9 mouse cellular contexts compared by ENCODE assay signal in the genomic region with DNA sequence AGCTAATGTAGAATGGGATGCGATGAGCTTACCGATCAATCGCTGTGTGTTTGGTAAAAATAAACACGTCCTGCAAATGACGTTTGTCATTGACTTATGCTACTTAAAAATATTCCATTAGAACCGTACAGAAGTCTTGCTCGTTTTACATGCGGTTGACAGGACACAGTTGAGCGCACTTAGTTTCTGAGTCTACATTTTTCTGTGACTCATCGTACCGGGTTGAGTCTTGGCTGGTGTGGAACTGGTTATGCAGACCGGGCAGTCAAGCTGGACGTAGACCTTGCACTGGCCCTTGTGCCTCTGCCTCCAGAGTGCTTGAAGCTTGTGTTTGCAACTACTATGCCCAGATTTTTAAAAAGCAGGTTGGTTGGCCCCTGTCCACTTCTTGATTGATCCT. TPM values are rescaled to one million over a fixed set of nuclear protein-coding genes. Genes with fewer than 3 reads are reported as not detected.
DNase-seq lines count a peak whose midpoint lies in the region; ATAC-seq and TF ChIP-seq lines count a peak whose summit lies in the region.
"Had no signal": no experiment of that assay in that cellular context is flagged by ENCODE, and none has a peak within 500 bp of the region (broad histone marks: within the 10 kb centered on the region; RNA-seq: fewer than 3 reads in every experiment).

No protein-coding gene starts in this region.

- H3K36me3 ChIP-seq in liver, adult 2 months (ENCODE audit: control insufficient read depth, insufficient read depth, low read length) = peaks cover 33% of the 10 kb centered on the region
- H3K36me3 ChIP-seq in embryonic facial prominence, embryonic 13.5 days = peaks cover 37% of the 10 kb centered on the region
- H3K36me3 ChIP-seq in intestine, embryonic 15.5 days = peaks cover 23% of the 10 kb centered on the region
- peaks cover 14% of the 10 kb centered on the region for H3K36me3 ChIP-seq in stomach, postnatal 0 days (ENCODE audit: control insufficient read depth, insufficient read depth, low read length)

- H3K9ac ChIP-seq in liver, adult 2 months (ENCODE audit: low read depth, low read length) = peak overlapping the region; percentile 91
- peak overlapping the region; percentile 95 for H3K9ac ChIP-seq in embryonic facial prominence, embryonic 13.5 days
- H3K9ac ChIP-seq in intestine, embryonic 15.5 days = peak overlapping the region; percentile 92
- peak overlapping the region; percentile 93 for H3K9ac ChIP-seq in stomach, postnatal 0 days (ENCODE audit: low read length)

- H3K4me2 ChIP-seq in embryonic facial prominence, embryonic 13.5 days = peak overlapping the region; percentile 80
- H3K4me2 ChIP-seq in intestine, embryonic 15.5 days (replicated peaks) = peak overlapping the region; percentile 71
- peak overlapping the region; percentile 89 for H3K4me2 ChIP-seq in stomach, postnatal 0 days (replicated peaks; ENCODE audit: low read depth)

- no peaks in the 10 kb centered on the region for H3K27me3 ChIP-seq in liver, adult 2 months (ENCODE audit: control insufficient read depth, insufficient read depth, low read length)
- no peaks in the 10 kb centered on the region for H3K27me3 ChIP-seq in embryonic facial prominence, embryonic 13.5 days
- H3K27me3 ChIP-seq in intestine, embryonic 15.5 days (replicated peaks) = no peaks in the 10 kb centered on the region
- no peaks in the 10 kb centered on the region for H3K27me3 ChIP-seq in stomach, postnatal 0 days (ENCODE audit: control insufficient read depth, insufficient read depth, low read length)

- peaks cover 4% of the 10 kb centered on the region for H3K4me1 ChIP-seq in liver, adult 2 months (ENCODE audit: control insufficient read depth, insufficient read depth, low read length)
- peaks cover 29% of the 10 kb centered on the region for H3K4me1 ChIP-seq in embryonic facial prominence, embryonic 13.5 days
- H3K4me1 ChIP-seq in intestine, embryonic 15.5 days (replicated peaks) = peaks cover 10% of the 10 kb centered on the region; the same call in 1 of the 2 replicates
- H3K4me1 ChIP-seq in lung, adult 2 months (ENCODE audit: control insufficient read depth, insufficient read depth, low read length) = peaks cover 3% of the 10 kb centered on the region; the same call in 1 of the 2 replicates
- H3K4me1 ChIP-seq in stomach, postnatal 0 days (replicated peaks; ENCODE audit: control insufficient read depth, insufficient read depth) = 0 out of 2 replicates have a peak, but pooled peaks cover 2% of the 10 kb centered on the region

- peaks cover 9% of the 10 kb centered on the region; the same call in 1 of the 2 replicates for H3K79me2 ChIP-seq in liver, adult 2 months (ENCODE audit: control insufficient read depth, insufficient read depth, low read length)

- peak overlapping the region; percentile 90 for H3K4me3 ChIP-seq in liver, adult 2 months (ENCODE audit: insufficient read depth, low read depth, low read length)
- H3K4me3 ChIP-seq in embryonic facial prominence, embryonic 13.5 days = peak overlapping the region; percentile 96
- H3K4me3 ChIP-seq in intestine, embryonic 15.5 days (replicated peaks) = peak overlapping the region; percentile 74
- peak overlapping the region; percentile 87 for H3K4me3 ChIP-seq in lung, adult 2 months (replicated peaks; ENCODE audit: extremely low read depth, low read depth, low read length)
- peak overlapping the region; percentile 96 for H3K4me3 ChIP-seq in stomach, postnatal 0 days (ENCODE audit: low read depth, low read length)

- TF ChIP-seq CTCF in liver, adult 2 months (IDR thresholded peaks at IDR 0.05; ENCODE audit: low read depth, low read length) = no peak
- TF ChIP-seq CTCF in lung, adult 2 months (IDR thresholded peaks at IDR 0.05; ENCODE audit: insufficient read depth, low read length) = no peak
- TF ChIP-seq CTCF in stomach, postnatal 0 days (IDR thresholded peaks at IDR 0.05; ENCODE audit: low read depth) = no peak

- 0 out of 2 replicates have a peak, but pooled peaks have one; percentile 44 for TF ChIP-seq POLR2A in liver, adult 2 months (IDR thresholded peaks at IDR 0.05; ENCODE audit: extremely low read depth, insufficient read depth, low read length)
- TF ChIP-seq POLR2A in lung, adult 2 months (IDR thresholded peaks at IDR 0.05; ENCODE audit: borderline replicate concordance, extremely low read depth, low read depth, low read length) = no peak

- WGBS in liver, adult 2 months = 1% methylated on average over 13 of the region's 13 CpGs
- WGBS in embryonic facial prominence, embryonic 13.5 days = 7% methylated on average over 13 of the region's 13 CpGs
- WGBS in intestine, embryonic 15.5 days = 8% methylated on average over 13 of the region's 13 CpGs
- WGBS in lung, adult 2 months = 3% methylated on average over 13 of the region's 13 CpGs
- WGBS in stomach, postnatal 0 days = 4% methylated on average over 13 of the region's 13 CpGs

- peak; percentile 89 for DNase-seq in liver, adult 2 months (ENCODE audit: extremely low read depth, low read depth, low spot score)
- DNase-seq in liver (no peak), NIH3T3 (ENCODE audit: low read depth) (peak; percentile 66)
- peak; percentile 6 for DNase-seq in lung, adult 2 months
- peak; percentile 57 for DNase-seq in stomach, postnatal 0 days (ENCODE audit: low spot score)

- H3K27ac ChIP-seq in liver, adult 2 months (replicated peaks; ENCODE audit: insufficient read depth, low read depth, low read length) = peak overlapping the region; percentile 68
- no peak overlapping the region for H3K27ac ChIP-seq in embryonic facial prominence, embryonic 13.5 days
- H3K27ac ChIP-seq in intestine, embryonic 15.5 days = no peak overlapping the region
- H3K27ac ChIP-seq in stomach, postnatal 0 days (replicated peaks) = peak overlapping the region; percentile 95

- H3K9me3 ChIP-seq in embryonic facial prominence, embryonic 13.5 days = no peaks in the 10 kb centered on the region
- H3K9me3 ChIP-seq in intestine, embryonic 15.5 days = no peaks in the 10 kb centered on the region
- H3K9me3 ChIP-seq in stomach, postnatal 0 days (ENCODE audit: control insufficient read depth, low read length) = no peaks in the 10 kb centered on the region

- TF ChIP-seq EP300 in stomach, postnatal 0 days (optimal IDR thresholded peaks at IDR 0.05) = no peak

- ATAC-seq in embryonic facial prominence, embryonic 13.5 days (ENCODE audit: insufficient number of reproducible peaks, insufficient read depth, low FRiP score, low TSS enrichment, low read depth) = no peak
- no peak for ATAC-seq in intestine, embryonic 15.5 days
- ATAC-seq in stomach, postnatal 0 days (ENCODE audit: low FRiP score, low TSS enrichment) = peak; percentile 58; the same call in 1 of the 2 replicates
- ATAC-seq in inflammation-experienced regulatory T-cells, adult 6 months = no peak

RNA-seq across cellular contexts. Expression of gene Edrf1, which starts 1.0 kb away (rescaled TPM):
- 17.8 and 18.7 TPM in 2 replicates for total RNA-seq in liver, adult 2 months (2014; rRNA removed)
- polyA plus RNA-seq in liver, adult 2 months (2012; rRNA removed) = 6.4 and 8.0 TPM in 2 replicates
- 19.0 and 28.9 TPM in 2 replicates for polyA plus RNA-seq in embryonic facial prominence, embryonic 13.5 days (2015; fragmentation: Nextera tagmentation; extraction: Ambion mirVana)
- 16.9 TPM in 2 replicates for polyA plus RNA-seq in intestine, embryonic 15.5 days (2015; fragmentation: Nextera tagmentation; extraction: Ambion mirVana)
- 6.4 and 9.1 TPM in 2 replicates for polyA plus RNA-seq in lung, adult 2 months (2012; rRNA removed)
- polyA plus RNA-seq in stomach, postnatal 0 days (2015; fragmentation: Nextera tagmentation; extraction: Ambion mirVana) = 7.2 and 7.6 TPM in 2 replicates
- 10 to 100 TPM; 11.4 to 17.6 (median 15.3) TPM for polyA plus RNA-seq in inflammation-experienced regulatory T-cells, adult 6 months (2017; shearing (Covaris generic))

RNA-seq across cellular contexts. Expression of gene Tex36, which starts 36.3 kb away (rescaled TPM):
- total RNA-seq in liver, adult 2 months (2014; rRNA removed) = not detected in 2 replicates
- not detected in 2 replicates for polyA plus RNA-seq in liver, adult 2 months (2012; rRNA removed)
- polyA plus RNA-seq in embryonic facial prominence, embryonic 13.5 days (2015; fragmentation: Nextera tagmentation; extraction: Ambion mirVana) = not detected in 2 replicates
- 0.18 TPM in 1 of 2 replicates, not detected in the other for polyA plus RNA-seq in intestine, embryonic 15.5 days (2015; fragmentation: Nextera tagmentation; extraction: Ambion mirVana)
- polyA plus RNA-seq in lung, adult 2 months (2012; rRNA removed) = not detected in 2 replicates
- not detected in 2 replicates for polyA plus RNA-seq in stomach, postnatal 0 days (2015; fragmentation: Nextera tagmentation; extraction: Ambion mirVana)
- not detected for polyA plus RNA-seq in inflammation-experienced regulatory T-cells, adult 6 months (2017; shearing (Covaris generic))

RNA-seq across cellular contexts. Expression of gene Mmp21, which starts 41.6 kb away (rescaled TPM):
- not detected in 2 replicates for total RNA-seq in liver, adult 2 months (2014; rRNA removed)
- polyA plus RNA-seq in liver, adult 2 months (2012; rRNA removed) = not detected in 2 replicates
- not detected in 2 replicates for polyA plus RNA-seq in embryonic facial prominence, embryonic 13.5 days (2015; fragmentation: Nextera tagmentation; extraction: Ambion mirVana)
- polyA plus RNA-seq in intestine, embryonic 15.5 days (2015; fragmentation: Nextera tagmentation; extraction: Ambion mirVana) = 0.09 TPM in 1 of 2 replicates, not detected in the other
- polyA plus RNA-seq in lung, adult 2 months (2012; rRNA removed) = not detected in 2 replicates
- 0.06 TPM in 1 of 2 replicates, not detected in the other for polyA plus RNA-seq in stomach, postnatal 0 days (2015; fragmentation: Nextera tagmentation; extraction: Ambion mirVana)
- not detected for polyA plus RNA-seq in inflammation-experienced regulatory T-cells, adult 6 months (2017; shearing (Covaris generic))
- polyA plus RNA-seq: gonadal fat pad, adult 2 months had no signal

Comparison
In these comparisons a context has a peak if more than half of its experiments do, and no peak if none do; other contexts are left out.
1. H3K27ac ChIP-seq: peak in liver, adult 2 months (single experiment) and stomach, postnatal 0 days (single experiment); none in embryonic facial prominence, embryonic 13.5 days (single experiment) and intestine, embryonic 15.5 days (single experiment).
2. Peak in every context shown above with its lines, with median percentiles within 50 percentile points of each other: H3K4me3 ChIP-seq, H3K9ac ChIP-seq and H3K4me2 ChIP-seq.